Mouse (Mus musculus) G1E (cell line): ENCODE data around the gene Clmn.

Source experiments
- CTCF ChIP-seq: IDR thresholded peaks from 2 replicates; pipeline ENCODE4 v1.5.1; 2012; ENCODE audit warnings: low read depth, low read length, inconsistent platforms, mixed read lengths
- GATA1 ChIP-seq: IDR thresholded peaks from 2 replicates; pipeline ENCODE4 v1.6.1; 2012; ENCODE audit warnings: borderline replicate concordance, low read length, inconsistent platforms, mixed read lengths
- POLR2AphosphoS5 ChIP-seq: IDR thresholded peaks from 2 replicates; pipeline ENCODE4 v1.6.1; 2012; ENCODE audit warnings: low read depth, low read length, inconsistent platforms; ENCODE audit not compliant: insufficient replicate concordance
- TAL1 ChIP-seq: conservative IDR thresholded peaks from 2 replicates; pipeline ENCODE4 v1.6.1; 2012; ENCODE audit warnings: low read depth, low read length, inconsistent platforms, mixed read lengths

DNA sequence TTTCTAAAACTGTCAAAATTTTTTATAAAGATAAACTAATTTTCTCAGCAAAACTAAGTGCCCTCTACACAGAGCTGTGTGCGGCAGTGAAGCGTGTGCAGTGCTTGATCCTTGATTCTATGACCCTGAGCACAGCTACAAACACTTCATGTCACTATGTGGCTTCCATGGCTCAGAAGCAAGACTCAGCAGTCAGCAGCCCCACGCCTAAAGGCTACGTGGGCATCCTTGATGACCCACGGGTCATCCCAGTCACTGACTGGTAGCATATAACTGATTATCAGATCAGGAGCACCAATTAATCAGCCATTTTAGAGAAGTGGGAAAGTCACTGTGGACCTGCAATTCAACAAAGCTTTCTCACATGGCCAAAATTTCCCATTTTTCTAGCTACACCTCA, 117.6 kb downstream of the Clmn start:
- TF ChIP-seq GATA1 (no peak), CTCF (no peak), TAL1 (no peak), POLR2AphosphoS5 (no peak)
